Mouse (Mus musculus) embryonic fibroblast, embryonic 13.5 days (primary cell): ENCODE measurements around the gene Olfr272.

Source experiments
- CTCF ChIP-seq: IDR thresholded peaks from 2 replicates; pipeline ENCODE4 v1.5.1; 2011; ENCODE audit warnings: mild to moderate bottlenecking, control low read depth, low read length, moderate library complexity, borderline replicate concordance; ENCODE audit not compliant: insufficient read depth
- POLR2A ChIP-seq: IDR thresholded peaks from 2 replicates; pipeline ENCODE4 v1.6.1; 2011; ENCODE audit warnings: low read depth, mild to moderate bottlenecking, control low read depth, low read length, moderate library complexity

GRCm38 (mm10) chr4:52949005-52949404 is 30.0 kb upstream of the Olfr272 start:
- TF ChIP-seq POLR2A (no peak), CTCF (no peak)
